Mouse (Mus musculus): ENCODE data around the gene Harbi1. TPM values are rescaled to one million over a fixed set of nuclear protein-coding genes. Genes with fewer than 3 reads are reported as not detected.
"Not testable (repeated sequence)": the region's sequence is repeated elsewhere in the genome, so short reads cannot be mapped to it uniquely, and the experiment has no call there.

Gene Harbi1
- total RNA-seq, 1 experiment from 2014 or later = 11.0 TPM

- DNase-seq = no peak
Observed at GRCm38 (mm10) chr2:91714921-91715320, 4.3 kb downstream of the Harbi1 start.

GRCm38 (mm10) chr2:91718276-91718675 lies 7.6 kb downstream of the Harbi1 start:
- no peak for DNase-seq

GRCm38 (mm10) chr2:91723382-91723781 lies 12.7 kb downstream of the Harbi1 start:
- no peak for DNase-seq

DNA sequence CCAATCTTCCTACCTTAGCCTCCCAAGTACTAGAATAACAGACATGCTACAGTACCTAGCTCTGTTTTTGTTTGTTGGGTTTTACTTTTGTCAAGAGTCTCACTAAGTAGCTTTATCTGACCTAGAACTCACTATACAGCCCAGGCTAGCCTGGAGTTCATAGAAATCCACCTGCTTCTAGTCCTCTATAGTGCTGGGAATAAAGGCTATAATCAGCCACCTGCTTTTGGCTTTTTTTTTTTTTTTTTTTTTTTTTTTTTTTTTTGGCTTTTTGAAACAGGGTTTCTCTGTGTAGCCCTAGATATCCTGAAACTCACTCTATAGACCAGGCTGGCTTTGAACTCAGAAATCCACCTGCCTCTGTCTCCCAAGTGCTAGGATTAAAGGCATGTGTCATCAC lies 13.3 kb downstream of the Harbi1 start:
- DNase-seq = no peak

DNA sequence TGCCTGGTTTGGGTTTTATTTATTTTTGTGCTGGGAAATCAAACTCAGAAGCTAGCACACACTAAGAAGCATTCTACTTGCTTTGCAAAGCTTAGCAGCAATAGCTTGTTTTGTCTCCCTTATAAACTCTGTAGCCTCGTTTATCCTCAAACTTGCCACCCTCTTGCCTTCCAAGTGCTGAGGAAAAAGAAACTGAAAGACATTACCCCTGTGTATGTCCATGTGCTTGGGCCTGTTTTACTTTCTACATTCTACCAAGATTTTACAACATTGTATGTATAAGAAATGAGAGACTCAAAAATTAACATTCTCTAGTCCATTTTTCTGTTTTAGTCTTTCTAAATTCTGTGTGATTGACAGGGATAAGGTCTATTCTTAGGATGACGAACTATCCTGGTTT lies 14.1 kb downstream of the Harbi1 start:
- no peak for DNase-seq

- not testable (repeated sequence) for DNase-seq
Observed at GRCm38 (mm10) chr2:91725476-91725875, 14.8 kb downstream of the Harbi1 start.

DNA sequence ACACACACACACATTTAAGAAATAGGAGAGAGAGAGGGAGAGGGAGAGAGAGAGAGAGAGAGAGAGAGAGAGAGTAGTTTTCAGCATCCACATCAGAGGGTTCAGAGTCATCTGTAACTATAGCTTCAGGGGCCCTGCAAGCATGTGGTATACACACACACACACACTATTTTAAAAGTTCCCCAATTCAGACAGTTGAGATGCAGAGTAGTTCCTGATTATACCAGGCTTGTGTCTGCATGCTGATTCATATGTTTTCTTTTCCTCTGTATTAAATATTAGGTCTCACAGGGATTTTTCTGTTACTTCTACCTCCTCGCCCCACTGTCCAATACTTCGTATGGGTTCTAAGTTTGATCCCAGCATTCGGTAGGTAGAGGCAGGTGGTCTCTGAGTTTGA lies 16.4 kb downstream of the Harbi1 start:
- DNase-seq = no peak

DNA sequence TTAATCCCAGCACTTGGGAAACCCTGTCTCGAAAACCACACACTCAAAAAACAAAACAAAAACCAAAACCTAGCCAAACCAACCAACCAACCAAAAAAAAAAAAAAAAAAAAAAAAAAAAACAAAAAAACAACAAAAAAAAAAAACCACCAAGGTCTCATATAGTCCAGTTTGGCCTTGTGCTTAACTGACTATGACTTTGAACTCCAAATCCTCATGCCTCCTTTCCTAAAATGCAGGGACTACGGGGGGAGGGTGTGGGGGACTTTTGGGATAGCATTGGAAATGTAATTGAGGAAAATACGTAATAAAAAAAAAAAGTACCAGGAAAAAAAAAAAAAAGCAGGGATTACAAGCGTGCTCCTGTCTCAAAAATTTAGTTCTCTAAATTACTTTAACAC lies 18.9 kb downstream of the Harbi1 start:
- no peak for DNase-seq

GRCm38 (mm10) chr2:91729971-91730821 lies 19.5 kb downstream of the Harbi1 start, which contains the start of gene Ambra1:
Ambra1 (plus strand) TSS chr2:91730134.
- peak; percentile 89 for DNase-seq

GRCm38 (mm10) chr2:91735221-91735620 lies 24.6 kb downstream of the Harbi1 start:
- DNase-seq = no peak

DNA sequence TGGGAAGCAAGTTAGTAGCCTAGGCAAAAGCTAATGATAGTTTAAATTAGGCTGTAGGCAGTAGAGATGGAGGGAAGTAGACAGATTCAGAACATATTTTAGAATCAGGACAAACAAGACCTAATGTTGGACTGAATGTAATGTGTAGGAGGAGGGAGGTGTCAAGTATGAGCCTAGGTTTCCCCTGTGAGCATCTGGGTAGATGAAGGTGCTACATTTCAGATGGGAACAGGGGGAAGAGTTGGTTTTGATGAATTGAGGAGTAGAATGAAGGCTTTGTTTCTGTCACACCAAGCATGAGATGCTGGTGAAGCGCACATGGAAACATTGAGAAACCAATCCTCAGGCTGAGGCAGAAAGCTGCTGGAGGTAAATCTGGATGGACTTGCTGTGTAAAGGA lies 28.9 kb downstream of the Harbi1 start:
- DNase-seq = no peak

DNA sequence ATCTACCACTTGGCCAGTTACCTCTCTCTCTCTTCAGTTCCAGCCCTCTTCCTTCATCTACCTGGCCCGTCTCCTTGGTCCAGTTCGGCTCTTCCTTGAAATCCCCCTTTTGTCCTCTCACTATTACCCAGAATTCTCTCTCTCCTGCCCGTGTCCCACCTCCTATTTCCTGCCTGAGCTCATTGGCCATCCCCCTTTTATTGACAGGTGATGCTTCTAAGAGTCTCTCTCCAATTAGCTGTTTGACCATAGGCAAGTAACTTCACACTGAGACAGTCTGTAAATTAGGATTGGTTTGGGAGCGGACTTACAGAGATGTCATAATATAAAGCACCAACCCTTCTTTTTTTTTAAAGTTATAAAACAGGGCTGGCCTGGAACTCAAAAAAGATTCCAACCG lies 34.0 kb downstream of the Harbi1 start:
- no peak for DNase-seq

GRCm38 (mm10) chr2:91749811-91750261 lies 39.2 kb downstream of the Harbi1 start:
- peak; percentile 39 for DNase-seq

Other genes starting within 250 kb of the Harbi1 start
- gene Ckap5, start 184.1 kb upstream of the Harbi1 start, total RNA-seq (2021) = 45.3 and 52.8 TPM in 2 replicates
- 14.0 and 232 TPM in 2 replicates for gene F2, start 74.4 kb upstream of the Harbi1 start, total RNA-seq (2021)
- 11.6 and 15.1 TPM in 2 replicates for gene Zfp408, start 61.1 kb upstream of the Harbi1 start, total RNA-seq (2021)
- gene Arhgap1, start 61.0 kb upstream of the Harbi1 start, total RNA-seq (2021) = 56.0 and 63.6 TPM in 2 replicates
- 39.9 and 46.3 TPM in 2 replicates for gene Atg13, start 276 bp upstream of the Harbi1 start, total RNA-seq (2021)
- 31.9 and 35.0 TPM in 2 replicates for gene Ambra1, start 19.3 kb downstream of the Harbi1 start, total RNA-seq (2021)
- 1.2 and 1.5 TPM in 2 replicates for gene Chrm4, start 216.4 kb downstream of the Harbi1 start, total RNA-seq (2021)
- 14.6 and 17.5 TPM in 2 replicates for gene Mdk, start 221.4 kb downstream of the Harbi1 start, total RNA-seq (2021)
- not detected in 2 replicates for gene Gm9821, start 234.9 kb downstream of the Harbi1 start, total RNA-seq (2021)

All from adrenal gland, postnatal 14 days (tissue).